Mouse (Mus musculus): ENCODE data around the gene Ctse. TPM values are rescaled to one million over a fixed set of nuclear protein-coding genes. Genes with fewer than 3 reads are reported as not detected.

Ctse gene
- polyA plus RNA-seq, 1 experiment from 2014 or later: not detected

Other genes starting within 250 kb of the Ctse start
- gene Srgap2, start 111.0 kb upstream of the Ctse start, polyA plus RNA-seq (2015; fragmentation: Nextera tagmentation; extraction: Ambion mirVana): 24.6 and 30.4 TPM in 2 replicates
- 1.1 and 1.6 TPM in 2 replicates for gene Fam72a, start 110.4 kb upstream of the Ctse start, polyA plus RNA-seq (2015; fragmentation: Nextera tagmentation; extraction: Ambion mirVana)
- gene Avpr1b, start 39.1 kb upstream of the Ctse start, polyA plus RNA-seq (2015; fragmentation: Nextera tagmentation; extraction: Ambion mirVana): not detected in 2 replicates
- 1.1 and 1.2 TPM in 2 replicates for gene Rab7b, start 50.4 kb downstream of the Ctse start, polyA plus RNA-seq (2015; fragmentation: Nextera tagmentation; extraction: Ambion mirVana)
- gene Slc26a9, start 105.7 kb downstream of the Ctse start, polyA plus RNA-seq (2015; fragmentation: Nextera tagmentation; extraction: Ambion mirVana): 0.15 and 0.18 TPM in 2 replicates
- gene Pm20d1, start 159.1 kb downstream of the Ctse start, polyA plus RNA-seq (2015; fragmentation: Nextera tagmentation; extraction: Ambion mirVana): 0.41 and 0.67 TPM in 2 replicates
- 20.1 and 23.4 TPM in 2 replicates for gene Slc41a1, start 189.2 kb downstream of the Ctse start, polyA plus RNA-seq (2015; fragmentation: Nextera tagmentation; extraction: Ambion mirVana)
- 8.6 and 9.3 TPM in 2 replicates for gene Rab29, start 228.9 kb downstream of the Ctse start, polyA plus RNA-seq (2015; fragmentation: Nextera tagmentation; extraction: Ambion mirVana)

All from hindbrain, embryonic 16.5 days (tissue).